Mouse (Mus musculus) C2C12 (cell line): Measurements from ENCODE around the gene Frmd6.

Experiments
- CEBPB ChIP-seq: IDR thresholded peaks from one replicate; pipeline ENCODE4 v1.6.1; 2011; ENCODE audit warnings: low read depth, mild to moderate bottlenecking, control low read depth, moderate library complexity
- CTCF ChIP-seq: IDR thresholded peaks from one replicate; pipeline ENCODE4 v1.5.1; 2011; ENCODE audit not compliant: control insufficient read depth, insufficient read depth, insufficient read length
- MYOG ChIP-seq: IDR thresholded peaks from one replicate; pipeline ENCODE4 v1.6.1; 2011; ENCODE audit not compliant: control insufficient read depth, insufficient read length; ENCODE audit errors: extremely low read depth

GRCm38 (mm10) chr12:70777866-70778265, 47.4 kb upstream of the Frmd6 start:
- TF ChIP-seq CTCF: no peak
- TF ChIP-seq MYOG: no peak
- no peak for TF ChIP-seq CEBPB
